Mouse (Mus musculus): ENCODE data around the gene Atg3. TPM values are rescaled to one million over a fixed set of nuclear protein-coding genes. Genes with fewer than 3 reads are reported as not detected.

The Atg3 gene
- polyA plus RNA-seq, 1 experiment = 52.2 TPM

DNA sequence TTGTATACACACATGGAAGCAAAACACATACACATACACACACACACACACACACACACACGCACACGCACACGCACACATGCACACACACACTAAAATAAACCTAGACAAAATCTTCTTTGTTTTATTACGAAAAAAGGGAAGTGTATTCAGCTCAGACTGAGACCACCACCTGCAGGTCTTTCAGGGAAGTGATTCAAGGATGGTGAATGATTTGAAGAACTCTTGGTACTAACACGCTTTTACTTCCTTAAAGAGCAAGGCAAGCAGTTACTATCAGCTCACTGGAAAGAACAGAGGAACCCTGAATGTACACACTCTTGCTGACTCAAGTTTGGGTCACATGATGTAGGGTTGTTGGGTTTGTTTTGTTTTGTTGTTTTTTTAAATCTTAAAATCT, 16.0 kb upstream of the Atg3 start:
- TF ChIP-seq POLR2A (IDR thresholded peaks at IDR 0.05; ENCODE audit: borderline replicate concordance, low read depth, low read length) (no peak), CTCF (IDR thresholded peaks at IDR 0.05; ENCODE audit: low read depth, low read length) (no peak)
- Histone ChIP-seq H3K4me3 (ENCODE audit: insufficient read depth, low read length) (no peak overlapping the region), H3K4me1 (ENCODE audit: control insufficient read depth, insufficient read depth, low read length) (peaks cover 7% of the 10 kb centered on the region)

DNA sequence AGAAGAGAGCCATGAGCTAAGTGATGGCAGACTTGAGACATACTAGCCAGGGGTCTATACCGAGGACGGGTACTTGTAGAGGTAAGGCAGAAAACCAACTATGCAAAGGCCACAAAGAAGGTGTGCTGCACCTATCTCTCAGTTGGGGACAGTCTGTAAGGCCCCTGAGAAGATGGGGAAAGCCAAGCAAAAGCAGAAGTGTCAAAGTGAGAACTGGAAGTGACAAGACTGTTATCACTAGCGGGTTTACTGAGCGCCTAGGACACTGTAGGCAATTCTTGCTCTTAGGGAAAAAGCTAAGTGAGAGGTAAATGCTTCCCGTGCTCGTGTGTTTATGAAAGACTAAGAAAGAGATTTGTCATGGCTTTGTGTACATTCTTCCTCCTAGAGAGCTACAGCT, 13.5 kb upstream of the Atg3 start:
- Histone ChIP-seq H3K4me1 (ENCODE audit: control insufficient read depth, insufficient read depth, low read length) (peaks cover 13% of the 10 kb centered on the region), H3K4me3 (ENCODE audit: insufficient read depth, low read length) (no peak overlapping the region), H3K27ac (ENCODE audit: insufficient read depth, low read depth, low read length) (no peak overlapping the region)
- no peak for TF ChIP-seq POLR2A (IDR thresholded peaks at IDR 0.05; ENCODE audit: borderline replicate concordance, low read depth, low read length)
- no peak for TF ChIP-seq CTCF (IDR thresholded peaks at IDR 0.05; ENCODE audit: low read depth, low read length)

More for the DNA sequence above, 16.0 kb upstream of the Atg3 start:
- H3K27ac ChIP-seq (ENCODE audit: insufficient read depth, low read depth, low read length) = peak overlapping the region; percentile 32

DNA sequence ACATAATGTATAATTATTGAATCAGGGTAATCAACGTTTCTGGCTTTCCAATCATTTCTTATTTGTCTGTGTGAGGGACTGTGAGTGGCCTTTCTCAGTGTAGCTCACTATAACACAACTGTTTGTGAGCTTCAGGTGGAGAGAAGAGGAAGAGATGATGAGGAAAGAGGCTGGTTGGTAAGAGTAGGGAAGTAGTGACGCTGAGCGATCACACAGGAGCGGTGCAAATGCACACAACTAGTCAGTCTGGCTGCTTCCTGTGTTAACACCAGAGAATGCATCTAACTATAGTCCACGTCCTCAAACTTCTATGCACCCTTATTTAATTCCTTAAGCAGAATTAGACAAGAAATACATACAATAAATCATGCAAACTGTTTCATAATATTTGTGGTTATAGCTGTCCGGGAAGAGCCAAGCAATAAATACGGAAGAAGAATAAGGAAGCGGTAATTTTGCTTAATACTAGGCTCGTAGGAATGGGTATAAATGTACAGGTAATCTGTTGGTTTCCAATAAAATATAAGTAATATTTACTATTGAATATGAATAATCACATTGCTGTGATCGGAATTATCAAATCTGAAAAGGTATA, 10.0 kb upstream of the Atg3 start:
- TF ChIP-seq POLR2A (IDR thresholded peaks at IDR 0.05; ENCODE audit: borderline replicate concordance, low read depth, low read length) (no peak), CTCF (IDR thresholded peaks at IDR 0.05; ENCODE audit: low read depth, low read length) (no peak)
- H3K27ac ChIP-seq (ENCODE audit: insufficient read depth, low read depth, low read length) = peak overlapping the region; percentile 39
- no peak overlapping the region for H3K4me3 ChIP-seq (ENCODE audit: insufficient read depth, low read length)
- H3K4me1 ChIP-seq (ENCODE audit: control insufficient read depth, insufficient read depth, low read length) = peaks cover 10% of the 10 kb centered on the region

DNA sequence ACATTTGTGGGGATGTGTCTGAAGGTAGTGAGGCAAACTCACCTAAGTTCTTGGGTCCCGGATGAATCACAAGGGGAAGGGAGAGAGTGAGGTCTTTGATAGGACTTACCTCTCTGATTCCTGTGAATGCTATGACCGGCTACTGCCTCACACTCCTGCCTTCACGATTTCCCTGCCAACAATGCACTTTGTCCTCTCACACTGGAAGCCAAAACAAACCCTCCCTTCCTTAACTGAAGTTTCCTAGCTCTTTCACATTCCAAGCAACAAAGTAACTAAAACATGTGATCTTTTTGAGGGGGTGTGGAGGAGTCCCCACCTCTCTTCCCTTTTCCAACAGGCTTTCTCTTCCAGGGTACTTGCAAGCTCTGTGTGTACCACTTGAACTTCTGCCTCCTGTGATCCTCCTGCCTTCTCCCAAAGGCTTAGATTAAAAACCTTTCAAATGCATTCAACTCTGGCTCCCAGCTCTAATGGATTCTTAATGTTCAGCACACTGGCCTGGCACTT, 3.8 kb upstream of the Atg3 start:
- Histone ChIP-seq H3K4me1 (ENCODE audit: control insufficient read depth, insufficient read depth, low read length) (peaks cover 4% of the 10 kb centered on the region), H3K27ac (ENCODE audit: insufficient read depth, low read depth, low read length) (no peak overlapping the region), H3K4me3 (ENCODE audit: insufficient read depth, low read length) (no peak overlapping the region)
- TF ChIP-seq POLR2A (IDR thresholded peaks at IDR 0.05; ENCODE audit: borderline replicate concordance, low read depth, low read length) (no peak), CTCF (IDR thresholded peaks at IDR 0.05; ENCODE audit: low read depth, low read length) (no peak)

DNA sequence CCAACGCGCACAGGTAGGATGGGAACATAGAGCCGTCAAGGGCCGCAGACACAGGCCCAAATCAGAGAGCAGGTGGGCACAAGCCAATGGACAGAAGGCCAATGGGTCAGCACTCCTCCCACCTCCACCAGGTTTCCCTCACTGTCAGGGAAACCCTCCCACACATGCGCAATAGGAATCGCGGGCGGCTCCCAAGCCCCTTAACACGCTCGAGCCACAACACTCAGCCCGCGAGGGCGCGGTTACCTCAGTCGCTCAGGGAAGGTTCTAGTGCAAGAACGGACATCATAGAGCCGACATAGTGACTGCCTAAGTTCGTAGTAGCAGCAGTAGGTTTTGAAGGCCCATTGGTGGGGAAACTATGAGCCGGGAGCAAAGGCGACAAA, 456 bp upstream of the Atg3 start:
- Histone ChIP-seq H3K27ac (ENCODE audit: insufficient read depth, low read depth, low read length) (peak overlapping the region; percentile 76), H3K4me1 (ENCODE audit: control insufficient read depth, insufficient read depth, low read length) (peaks cover 13% of the 10 kb centered on the region), H3K4me3 (ENCODE audit: insufficient read depth, low read length) (peak overlapping the region; percentile 83)
- TF ChIP-seq POLR2A (IDR thresholded peaks at IDR 0.05; ENCODE audit: borderline replicate concordance, low read depth, low read length) = no peak
- no peak for TF ChIP-seq CTCF (IDR thresholded peaks at IDR 0.05; ENCODE audit: low read depth, low read length)

DNA sequence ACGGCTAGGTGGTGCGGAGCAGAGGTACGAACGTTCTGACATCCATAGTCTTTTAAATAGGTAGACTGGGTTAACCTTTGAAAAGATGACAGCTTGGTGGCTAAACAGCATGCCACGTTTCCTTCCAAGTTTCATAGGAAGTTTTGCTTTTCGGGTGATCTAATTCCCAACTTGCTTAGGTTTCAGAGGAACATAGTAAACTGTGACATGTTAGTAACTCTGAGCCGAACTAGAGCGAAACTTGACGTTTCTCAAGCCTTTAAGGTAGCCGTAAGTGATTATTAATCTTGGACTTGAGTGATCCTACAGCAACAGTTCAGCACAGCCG, 768 bp downstream of the Atg3 start:
- Histone ChIP-seq H3K4me3 (ENCODE audit: insufficient read depth, low read length) (peak overlapping the region; percentile 94), H3K4me1 (ENCODE audit: control insufficient read depth, insufficient read depth, low read length) (peaks cover 13% of the 10 kb centered on the region), H3K27ac (ENCODE audit: insufficient read depth, low read depth, low read length) (peak overlapping the region; percentile 78)
- no peak for TF ChIP-seq CTCF (IDR thresholded peaks at IDR 0.05; ENCODE audit: low read depth, low read length)
- no peak for TF ChIP-seq POLR2A (IDR thresholded peaks at IDR 0.05; ENCODE audit: borderline replicate concordance, low read depth, low read length)

DNA sequence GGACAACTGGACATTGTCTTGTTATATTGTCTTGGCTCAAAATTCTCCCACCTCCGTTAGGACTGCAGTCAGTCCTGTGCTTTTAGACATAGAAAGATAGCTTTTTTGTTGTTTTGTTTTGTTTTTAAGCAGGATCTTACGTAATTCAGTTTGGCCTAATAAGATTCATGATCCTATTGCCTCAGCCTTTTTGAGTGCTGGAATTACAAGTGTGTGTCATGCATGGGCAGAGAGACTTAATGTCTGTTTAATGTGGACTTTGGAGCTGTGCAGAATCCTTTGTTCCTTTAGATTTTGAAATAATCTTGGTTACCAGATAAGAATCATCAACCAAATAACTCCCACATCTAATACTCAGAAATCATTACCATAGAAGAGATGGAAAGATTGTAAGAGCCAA, 20.0 kb downstream of the Atg3 start:
- Histone ChIP-seq H3K4me1 (ENCODE audit: control insufficient read depth, insufficient read depth, low read length) (peaks cover 13% of the 10 kb centered on the region), H3K27ac (ENCODE audit: insufficient read depth, low read depth, low read length) (no peak overlapping the region), H3K4me3 (ENCODE audit: insufficient read depth, low read length) (no peak overlapping the region)
- TF ChIP-seq CTCF (IDR thresholded peaks at IDR 0.05; ENCODE audit: low read depth, low read length) (no peak), POLR2A (IDR thresholded peaks at IDR 0.05; ENCODE audit: borderline replicate concordance, low read depth, low read length) (no peak)

DNA sequence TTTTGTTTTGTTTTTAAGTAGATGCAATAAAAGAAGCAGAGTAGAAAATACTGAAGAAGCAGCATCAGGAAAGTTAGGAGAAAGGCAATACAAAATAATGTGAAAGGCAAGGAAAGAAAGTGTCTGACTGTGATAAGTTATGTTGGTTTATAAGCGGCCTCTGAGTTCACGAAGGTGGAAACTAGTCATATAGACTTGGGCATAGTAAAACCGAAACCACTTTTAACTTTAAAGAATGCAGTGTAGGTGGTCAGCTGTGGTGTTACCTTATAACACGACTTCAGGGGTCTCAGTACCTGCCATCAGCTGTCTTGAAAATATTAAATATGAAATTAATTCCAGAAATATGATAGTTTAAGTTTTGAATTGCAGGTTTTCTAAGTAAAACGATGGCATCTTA, 23.2 kb downstream of the Atg3 start:
- H3K4me3 ChIP-seq (ENCODE audit: insufficient read depth, low read length) = no peak overlapping the region
- H3K4me1 ChIP-seq (ENCODE audit: control insufficient read depth, insufficient read depth, low read length) = peaks cover 3% of the 10 kb centered on the region; the same call in 1 of the 2 replicates
- TF ChIP-seq POLR2A (IDR thresholded peaks at IDR 0.05; ENCODE audit: borderline replicate concordance, low read depth, low read length) (no peak), CTCF (IDR thresholded peaks at IDR 0.05; ENCODE audit: low read depth, low read length) (no peak)
- no peak overlapping the region for H3K27ac ChIP-seq (ENCODE audit: insufficient read depth, low read depth, low read length)

DNA sequence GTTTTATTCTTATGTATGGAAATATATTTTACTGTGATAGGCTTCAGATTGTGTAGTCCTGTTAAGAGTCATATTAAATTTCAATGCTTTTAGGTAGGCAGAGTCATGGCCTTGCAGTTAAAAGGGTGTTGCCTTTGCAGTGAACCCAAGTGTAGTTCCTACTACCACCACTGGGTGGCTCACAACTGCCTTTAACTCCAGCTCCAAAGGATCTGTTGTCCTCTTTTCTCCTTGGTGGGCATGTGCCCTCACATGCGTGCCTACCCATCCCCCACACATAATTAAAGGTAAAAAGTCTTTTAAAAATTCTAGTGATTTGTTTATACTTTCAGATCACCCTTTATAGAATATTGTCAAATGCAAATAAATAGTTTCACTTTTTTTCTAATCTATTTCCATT, 34.0 kb downstream of the Atg3 start:
- H3K4me1 ChIP-seq (ENCODE audit: control insufficient read depth, insufficient read depth, low read length) = no peaks in the 10 kb centered on the region
- H3K27ac ChIP-seq (ENCODE audit: insufficient read depth, low read depth, low read length) = no peak overlapping the region
- TF ChIP-seq CTCF (IDR thresholded peaks at IDR 0.05; ENCODE audit: low read depth, low read length) = peak; percentile 52; the same call in 1 of the 2 replicates
- TF ChIP-seq POLR2A (IDR thresholded peaks at IDR 0.05; ENCODE audit: borderline replicate concordance, low read depth, low read length) = no peak
- no peak overlapping the region for H3K4me3 ChIP-seq (ENCODE audit: insufficient read depth, low read length)

DNA sequence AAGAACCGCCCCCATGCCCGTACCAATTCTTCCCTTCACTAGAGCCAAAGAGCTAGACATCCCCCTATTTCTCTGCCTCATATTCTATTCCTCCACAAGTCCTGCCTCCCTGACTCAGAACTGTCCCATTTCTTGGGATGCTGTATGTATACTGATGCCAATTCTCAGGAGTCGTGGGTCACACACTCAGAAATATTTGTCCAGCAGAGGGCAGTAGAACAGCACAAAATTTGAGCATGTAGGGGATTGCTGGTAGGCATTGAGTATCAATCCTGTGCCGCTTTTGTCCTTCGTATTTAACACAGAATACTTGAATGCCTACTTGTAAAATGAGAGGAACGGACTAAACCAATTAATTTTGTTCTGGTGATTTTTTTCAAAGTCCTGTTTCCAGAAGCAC, 38.2 kb downstream of the Atg3 start:
- TF ChIP-seq POLR2A (IDR thresholded peaks at IDR 0.05; ENCODE audit: borderline replicate concordance, low read depth, low read length) = no peak
- TF ChIP-seq CTCF (IDR thresholded peaks at IDR 0.05; ENCODE audit: low read depth, low read length) = no peak
- no peak overlapping the region for H3K27ac ChIP-seq (ENCODE audit: insufficient read depth, low read depth, low read length)
- H3K4me1 ChIP-seq (ENCODE audit: control insufficient read depth, insufficient read depth, low read length) = no peaks in the 10 kb centered on the region
- no peak overlapping the region for H3K4me3 ChIP-seq (ENCODE audit: insufficient read depth, low read length)
